Mouse (Mus musculus): ENCODE results near the gene Hspa4. TPM values are rescaled to one million over a fixed set of nuclear protein-coding genes. Genes with fewer than 3 reads are reported as not detected.
"Not testable (repeated sequence)": the region's sequence is repeated elsewhere in the genome, so short reads cannot be mapped to it uniquely, and the experiment has no call there.

Hspa4 gene
- total RNA-seq, 2 experiments from 2014 or later, result 171 to 189 TPM

DNA sequence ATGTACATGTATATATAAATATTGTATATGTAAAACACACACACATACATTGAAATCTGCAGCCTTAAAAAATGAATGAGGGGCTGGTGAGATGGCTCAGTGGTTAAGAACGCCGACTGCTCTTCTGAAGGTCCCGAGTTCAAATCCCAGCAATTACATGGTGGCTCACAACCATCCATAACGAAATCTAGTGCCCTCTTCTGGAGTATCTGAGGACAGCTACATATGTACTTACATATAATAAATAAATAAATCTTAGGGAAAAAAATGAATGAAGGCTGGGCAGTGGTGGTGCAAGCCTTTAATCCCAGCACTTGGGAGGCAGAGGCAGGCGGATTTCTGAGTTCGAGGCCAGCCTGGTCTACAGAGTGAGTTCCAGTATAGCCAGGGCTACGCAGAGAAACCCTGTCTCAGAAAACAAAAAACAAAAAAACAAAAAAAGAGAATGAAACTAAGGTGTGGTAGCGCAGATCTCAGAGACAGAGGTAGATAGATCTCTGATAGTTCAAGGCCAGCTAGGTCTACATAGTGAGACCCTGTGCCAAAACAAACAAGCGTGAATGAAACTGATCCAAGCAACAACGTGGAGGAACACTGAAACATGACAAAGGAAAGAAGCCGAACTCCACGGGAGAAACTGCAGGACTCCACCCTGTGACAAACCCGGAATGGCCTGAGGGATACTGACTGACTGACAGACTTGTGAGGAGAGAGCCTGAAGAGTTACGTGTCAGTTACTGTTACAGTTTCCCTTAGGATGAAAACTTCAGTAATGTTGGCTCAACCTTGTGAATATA is 4.0 kb upstream of the Hspa4 start:
- H3K4me3 ChIP-seq, result no peak overlapping the region
- no peak for TF ChIP-seq CTCF (IDR thresholded peaks at IDR 0.05)
- DNase-seq (ENCODE audit: extremely low spot score in 1 of 2, low spot score in 2 of 2), result no peak
- no peak overlapping the region for H3K27ac ChIP-seq
- intact Hi-C loops (cut with DNase I), result no loop called here

DNA sequence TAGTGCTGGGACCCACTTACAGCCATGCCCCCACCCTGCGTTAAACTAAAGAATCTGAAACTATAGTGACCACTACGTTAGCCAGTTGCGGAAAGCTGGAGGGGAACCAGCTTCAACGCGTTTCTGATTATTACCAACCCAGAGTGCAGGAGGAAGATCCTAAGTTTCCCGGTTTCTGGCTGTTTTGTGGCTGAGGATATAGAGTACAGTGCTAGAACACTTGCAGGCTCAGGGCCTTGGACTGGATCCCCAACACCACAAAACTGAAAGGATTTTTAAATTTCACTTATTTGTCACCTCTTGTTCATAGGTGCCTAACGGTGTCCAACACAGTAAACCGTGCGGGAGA is 884 bp upstream of the Hspa4 start:
- TF ChIP-seq CTCF (IDR thresholded peaks at IDR 0.05), result no peak
- intact Hi-C loops (cut with DNase I), result loop anchor here (2.0 kb wide), 1 partner anchor 130 kb away; the partner anchor contains the start of genes Gdf9 and Uqcrq
- DNase-seq (ENCODE audit: extremely low spot score in 1 of 2, low spot score in 2 of 2), result no peak
- Histone ChIP-seq H3K27ac (peak overlapping the region; percentile 97), H3K4me3 (peak overlapping the region; percentile 77)

DNA sequence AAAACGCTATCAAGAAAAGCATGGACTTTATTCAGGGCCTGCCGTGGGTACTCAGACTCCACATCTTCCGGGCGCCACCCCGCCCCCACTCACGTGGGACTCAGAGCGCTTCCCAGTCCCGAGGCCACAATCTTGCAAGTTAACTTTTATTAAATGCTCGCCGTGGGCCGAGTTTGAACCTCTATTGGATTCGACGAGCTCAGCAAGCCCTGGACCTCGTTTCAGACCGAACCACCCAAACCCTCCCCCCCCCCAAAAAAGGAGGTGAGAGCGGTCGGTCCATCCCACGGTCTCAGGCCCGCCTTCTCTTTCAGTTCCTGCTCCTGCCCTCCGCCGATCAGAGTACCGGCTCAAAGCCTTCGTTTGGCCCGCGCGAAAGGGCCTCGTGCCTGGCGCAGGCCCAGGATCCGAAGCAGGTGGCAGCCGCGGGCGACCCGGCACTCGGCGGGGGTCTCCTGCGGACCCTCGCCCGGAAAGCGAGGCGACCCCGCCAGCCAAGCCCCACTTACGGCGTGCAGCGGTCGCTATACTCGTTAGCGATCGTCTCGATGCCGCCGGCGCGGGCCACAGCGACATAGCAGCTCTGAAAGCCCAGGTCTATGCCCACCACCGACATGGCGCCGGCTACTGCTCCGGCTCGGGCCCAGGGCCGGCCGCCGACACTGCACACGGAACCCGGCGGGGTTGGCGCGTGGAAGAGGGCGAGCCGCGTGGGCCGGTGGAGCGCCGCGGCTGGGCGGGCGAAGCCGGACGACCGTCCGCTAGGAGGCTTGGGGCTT is 517 bp downstream of the Hspa4 start:
- peak overlapping the region; percentile 97 for H3K27ac ChIP-seq
- peak; percentile 46 to 52 for DNase-seq (ENCODE audit: extremely low spot score in 1 of 2, low spot score in 2 of 2)
- intact Hi-C loops (cut with DNase I), result loop anchor here (1.0 to 2.0 kb wide), 2 partner anchors 52 to 131 kb away; partner anchors contain the start of genes Gdf9 and Uqcrq
- no peak; the same call in 1 of the 2 replicates for TF ChIP-seq CTCF (IDR thresholded peaks at IDR 0.05)
- peak overlapping the region; percentile 77 for H3K4me3 ChIP-seq

DNA sequence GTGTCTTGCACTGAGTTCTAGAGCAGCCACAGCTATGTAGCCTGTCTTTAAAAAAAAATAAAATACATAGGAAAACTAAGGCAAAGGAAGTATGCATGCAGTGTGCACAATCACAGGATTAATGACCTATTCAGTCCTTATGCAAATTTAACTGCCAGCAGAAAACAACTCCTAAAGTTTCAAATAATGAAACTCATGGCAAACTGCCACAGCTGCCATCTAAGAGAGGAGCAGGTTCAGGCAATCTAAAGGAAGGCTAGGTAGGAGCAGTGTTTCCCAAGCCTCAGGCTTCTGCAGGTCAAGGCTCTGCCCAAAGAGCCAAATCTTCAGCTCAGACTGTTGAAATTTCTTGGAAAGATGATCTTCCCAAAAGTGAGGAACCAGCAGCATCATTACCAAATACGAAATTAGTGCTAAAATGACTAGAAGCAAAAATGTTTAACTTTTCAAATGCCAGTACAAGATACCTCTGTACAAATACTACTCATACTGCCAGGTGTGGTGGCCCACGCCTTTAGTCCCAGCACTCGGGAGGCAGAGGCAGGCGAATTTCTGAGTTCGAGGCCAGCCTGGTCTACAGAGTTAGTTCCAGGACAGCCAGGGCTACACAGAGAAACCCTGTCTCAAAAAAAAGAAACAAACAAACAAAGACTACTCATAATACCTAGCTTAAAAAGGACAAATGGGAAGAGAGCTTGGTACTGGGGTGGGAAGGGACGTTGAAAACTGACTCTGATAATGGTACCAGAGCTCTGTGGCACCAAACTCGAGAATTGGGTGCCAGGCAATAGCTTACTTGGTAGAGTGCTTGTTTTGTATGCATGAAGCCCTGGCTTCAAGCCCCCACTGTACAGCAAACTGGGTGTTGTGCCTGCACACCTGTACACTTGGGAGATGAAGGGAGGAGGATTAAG is 2.1 kb downstream of the Hspa4 start:
- H3K4me3 ChIP-seq, result peak overlapping the region; percentile 77

GRCm38 (mm10) chr11:53296880-53297279 is 3.4 kb downstream of the Hspa4 start:
- Histone ChIP-seq H3K4me3 (no peak overlapping the region), H3K27ac (no peak overlapping the region)
- no peak for DNase-seq (ENCODE audit: extremely low spot score in 1 of 2, low spot score in 2 of 2)
- intact Hi-C loops (cut with DNase I), result no loop called here
- TF ChIP-seq CTCF (IDR thresholded peaks at IDR 0.05), result no peak

More for the DNA sequence above, 2.1 kb downstream of the Hspa4 start:
- intact Hi-C loops (cut with DNase I), result no loop called here
- H3K27ac ChIP-seq, result no peak overlapping the region
- TF ChIP-seq CTCF (IDR thresholded peaks at IDR 0.05), result no peak
- no peak for DNase-seq (ENCODE audit: extremely low spot score in 1 of 2, low spot score in 2 of 2)

- no peak overlapping the region for H3K4me3 ChIP-seq
- intact Hi-C loops (cut with DNase I), result no loop called here
- no peak for TF ChIP-seq CTCF (IDR thresholded peaks at IDR 0.05)
- H3K27ac ChIP-seq, result no peak overlapping the region
- DNase-seq (ENCODE audit: extremely low spot score in 1 of 2, low spot score in 2 of 2), result no peak
Observed at GRCm38 (mm10) chr11:53294441-53294840, 5.8 kb downstream of the Hspa4 start.

GRCm38 (mm10) chr11:53290871-53291270 is 9.4 kb downstream of the Hspa4 start:
- Histone ChIP-seq H3K4me3 (no peak overlapping the region), H3K27ac (no peak overlapping the region)
- DNase-seq (ENCODE audit: extremely low spot score in 1 of 2, low spot score in 2 of 2), result no peak
- TF ChIP-seq CTCF (IDR thresholded peaks at IDR 0.05), result no peak
- intact Hi-C loops (cut with DNase I), result no loop called here

- H3K27ac ChIP-seq; intact Hi-C loops (cut with DNase I); DNase-seq (ENCODE audit: extremely low spot score in 1 of 2, low spot score in 2 of 2); H3K4me3 ChIP-seq: not testable (repeated sequence)
Observed at GRCm38 (mm10) chr11:53290187-53290586, 10.1 kb downstream of the Hspa4 start.

GRCm38 (mm10) chr11:53285885-53286284 is 14.4 kb downstream of the Hspa4 start:
- intact Hi-C loops (cut with DNase I), result no loop called here

DNA sequence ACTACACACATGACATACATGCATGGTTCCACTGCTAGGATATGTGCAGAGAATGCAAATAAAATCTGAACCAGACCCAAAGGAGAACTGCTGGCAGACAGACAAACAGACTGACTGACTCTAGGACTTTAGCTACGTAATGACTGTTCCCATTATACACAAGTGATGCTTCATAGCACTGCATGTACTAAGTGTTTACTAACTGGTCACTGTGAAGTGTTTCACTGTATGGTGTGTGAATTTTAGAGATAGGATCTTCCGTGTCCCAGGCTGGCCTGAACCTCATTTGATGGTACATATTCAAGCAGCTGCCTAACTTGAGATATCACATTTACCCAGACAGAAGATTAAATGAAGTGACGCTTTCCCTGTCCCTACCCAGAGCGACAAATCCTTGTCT is 21.8 kb downstream of the Hspa4 start:
- TF ChIP-seq CTCF (IDR thresholded peaks at IDR 0.05), result no peak
- intact Hi-C loops (cut with DNase I), result no loop called here
- Histone ChIP-seq H3K4me3 (no peak overlapping the region), H3K27ac (no peak overlapping the region)
- no peak for DNase-seq (ENCODE audit: extremely low spot score in 1 of 2, low spot score in 2 of 2)

More at GRCm38 (mm10) chr11:53285885-53286284, 14.4 kb downstream of the Hspa4 start:
- no peak overlapping the region for H3K27ac ChIP-seq
- DNase-seq (ENCODE audit: extremely low spot score in 1 of 2, low spot score in 2 of 2), result no peak
- H3K4me3 ChIP-seq, result no peak overlapping the region
- TF ChIP-seq CTCF (IDR thresholded peaks at IDR 0.05), result no peak

DNA sequence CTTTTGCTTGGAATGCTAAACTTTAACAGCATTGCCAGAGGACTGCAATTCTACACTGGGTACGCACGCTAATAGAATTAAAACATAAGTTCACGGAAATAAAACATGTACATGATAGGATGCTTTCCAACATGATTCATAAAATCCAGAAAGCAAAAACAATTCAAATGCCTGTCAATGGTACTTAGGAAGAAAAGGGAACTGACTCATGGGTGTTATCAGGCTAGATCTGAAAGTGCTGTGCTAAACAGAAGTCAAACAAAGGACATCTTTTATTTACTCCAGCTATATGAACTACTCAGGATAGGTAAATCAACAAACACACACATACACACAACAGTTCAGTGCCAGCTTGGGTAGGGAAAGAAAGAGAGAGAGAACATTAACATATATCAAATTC is 24.9 kb downstream of the Hspa4 start:
- intact Hi-C loops (cut with DNase I), result no loop called here
- DNase-seq (ENCODE audit: extremely low spot score in 1 of 2, low spot score in 2 of 2), result no peak
- TF ChIP-seq CTCF (IDR thresholded peaks at IDR 0.05), result no peak
- H3K4me3 ChIP-seq, result no peak overlapping the region
- no peak overlapping the region for H3K27ac ChIP-seq

Measured in left cerebral cortex, adult 2 months (tissue).